Mouse (Mus musculus): ENCODE data around the gene Tle4.

- TF ChIP-seq FLI1 (IDR thresholded peaks at IDR 0.05; ENCODE audit: low read length) (no peak), GATA1 (IDR thresholded peaks at IDR 0.05; ENCODE audit: borderline replicate concordance, low read length) (no peak)
Observed at GRCm38 (mm10) chr19:14487180-14487579, 110.7 kb downstream of the Tle4 start.

All from megakaryocyte, embryonic 14.5 days (primary cell).